Mouse (Mus musculus): ENCODE results near the gene Cyp4f14.

Gene Cyp4f14

GRCm38 (mm10) chr17:32917131-32917530, at the start of gene Cyp4f14:
TSS of gene Cyp4f14 (minus strand) at chr17:32917342.
- DNase-seq = no peak

- DNase-seq = peak; percentile 94
These were observed 48.6 kb upstream of the Cyp4f14 start, which contains the start of gene Zfp472 for GRCm38 (mm10) chr17:32965623-32966290. TSS of gene Zfp472 (plus strand) at chr17:32965814.

- no peak for DNase-seq
These were observed 48.1 kb upstream of the Cyp4f14 start for GRCm38 (mm10) chr17:32965253-32965622.

GRCm38 (mm10) chr17:32951441-32951840, 34.3 kb upstream of the Cyp4f14 start:
- DNase-seq = peak; percentile 84

GRCm38 (mm10) chr17:32951006-32951405, 33.9 kb upstream of the Cyp4f14 start:
- no peak for DNase-seq

GRCm38 (mm10) chr17:32950136-32950535, 33.0 kb upstream of the Cyp4f14 start:
- no peak for DNase-seq

- DNase-seq = peak; percentile 97
These were observed 30.2 kb upstream of the Cyp4f14 start, which contains the start of gene Cyp4f13 for GRCm38 (mm10) chr17:32947215-32947914. TSS of gene Cyp4f13 (minus strand) at chr17:32947402.

GRCm38 (mm10) chr17:32946716-32947115, 29.6 kb upstream of the Cyp4f14 start:
- peak; percentile 21 for DNase-seq

GRCm38 (mm10) chr17:32944402-32945035, 27.4 kb upstream of the Cyp4f14 start:
- no peak for DNase-seq

- DNase-seq = no peak
These were observed 26.5 kb upstream of the Cyp4f14 start for GRCm38 (mm10) chr17:32943661-32944060.

GRCm38 (mm10) chr17:32939831-32940230, 22.7 kb upstream of the Cyp4f14 start:
- no peak for DNase-seq

- DNase-seq = no peak
These were observed 10.7 kb upstream of the Cyp4f14 start for GRCm38 (mm10) chr17:32927803-32928202.

GRCm38 (mm10) chr17:32924658-32925312, 7.6 kb upstream of the Cyp4f14 start:
- peak; percentile 75 for DNase-seq

GRCm38 (mm10) chr17:32923681-32924080, 6.5 kb upstream of the Cyp4f14 start:
- no peak for DNase-seq

- DNase-seq = no peak
These were observed 2.0 kb upstream of the Cyp4f14 start for GRCm38 (mm10) chr17:32919123-32919522.

GRCm38 (mm10) chr17:32916075-32916474, 1.1 kb downstream of the Cyp4f14 start:
- no peak for DNase-seq

- DNase-seq = no peak
These were observed 11.0 kb downstream of the Cyp4f14 start for GRCm38 (mm10) chr17:32906172-32906571.

- DNase-seq = peak; percentile 44
These were observed 11.9 kb downstream of the Cyp4f14 start for GRCm38 (mm10) chr17:32905239-32905638.

- DNase-seq = peak; percentile 10
These were observed 12.7 kb downstream of the Cyp4f14 start for GRCm38 (mm10) chr17:32904414-32904813.

GRCm38 (mm10) chr17:32901751-32902525, 15.2 kb downstream of the Cyp4f14 start:
- no peak for DNase-seq

GRCm38 (mm10) chr17:32895421-32895820, 21.7 kb downstream of the Cyp4f14 start:
- no peak for DNase-seq

GRCm38 (mm10) chr17:32893901-32894300, 23.2 kb downstream of the Cyp4f14 start:
- no peak for DNase-seq

Measured in kidney, postnatal 14 days (tissue).